Mouse (Mus musculus) stomach, postnatal 0 days (tissue): Measurements from ENCODE around the gene Hsd17b1.
"Not testable (repeated sequence)": the region's sequence is repeated elsewhere in the genome, so short reads cannot be mapped to it uniquely, and the experiment has no call there.

Experiments used
- CTCF ChIP-seq: IDR thresholded peaks from 2 replicates; pipeline ENCODE4 v1.5.1; 2016; ENCODE audit warnings: antibody characterized with exemption, low read depth, mild to moderate bottlenecking, moderate library complexity
- EP300 ChIP-seq: optimal IDR thresholded peaks from 2 replicates; pipeline ENCODE3; 2016; ENCODE audit warnings: antibody characterized with exemption

- TF ChIP-seq EP300, CTCF: not testable (repeated sequence)
These were observed 46.3 kb downstream of the Hsd17b1 start for GRCm38 (mm10) chr11:101124494-101124893.
